Mouse (Mus musculus): ENCODE measurements at regions not wholly inside any gene's neighbourhood (a gene's known extent, or its start where the extent isn't known, plus 50 kb on each side); places are given as distances from the start of the nearest gene placed in this dataset.
A peak's percentile ranks its signal among the peaks of the same experiment; 100 is the strongest.

DNA sequence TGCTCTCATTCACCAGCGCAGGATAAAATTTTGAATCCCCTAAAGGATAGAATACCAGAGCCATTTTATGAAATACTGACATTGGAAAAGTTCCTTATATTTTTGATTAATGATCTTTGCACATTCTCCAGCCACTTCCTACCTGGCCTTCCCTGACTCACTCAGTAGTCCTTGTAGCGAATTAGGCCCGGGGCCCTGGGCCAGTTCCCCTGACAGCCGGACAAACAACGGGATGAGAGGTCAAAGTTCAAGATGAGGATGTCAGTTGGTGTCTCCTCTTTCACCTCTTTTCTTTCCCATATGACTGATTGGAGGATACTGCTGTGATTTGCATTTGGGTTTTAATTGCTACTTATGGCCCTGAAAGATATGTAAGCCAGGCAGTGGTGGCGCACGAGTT, 66.7 kb upstream of the Bbx start:
- Histone ChIP-seq H3K9me3 (ENCODE audit: low read depth, low read length) (no peaks in the 10 kb centered on the region), H3K4me2 (no peak overlapping the region), H3K9ac (no peak overlapping the region), H3K27me3 (ENCODE audit: insufficient read depth, low read length) (no peaks in the 10 kb centered on the region), H3K36me3 (ENCODE audit: insufficient read depth) (no peaks in the 10 kb centered on the region), H3K4me1 (ENCODE audit: insufficient read depth) (no peaks in the 10 kb centered on the region), H3K27ac (ENCODE audit: low read depth) (no peak overlapping the region), H3K4me3 (ENCODE audit: low read depth, low read length) (no peak overlapping the region)
- DNase-seq, result no peak
- ATAC-seq (ENCODE audit: insufficient read depth), result no peak
- 51% methylated on average over 7 of the region's 7 CpGs for WGBS
- no peak for TF ChIP-seq CTCF (IDR thresholded peaks at IDR 0.05; ENCODE audit: low read depth)

DNA sequence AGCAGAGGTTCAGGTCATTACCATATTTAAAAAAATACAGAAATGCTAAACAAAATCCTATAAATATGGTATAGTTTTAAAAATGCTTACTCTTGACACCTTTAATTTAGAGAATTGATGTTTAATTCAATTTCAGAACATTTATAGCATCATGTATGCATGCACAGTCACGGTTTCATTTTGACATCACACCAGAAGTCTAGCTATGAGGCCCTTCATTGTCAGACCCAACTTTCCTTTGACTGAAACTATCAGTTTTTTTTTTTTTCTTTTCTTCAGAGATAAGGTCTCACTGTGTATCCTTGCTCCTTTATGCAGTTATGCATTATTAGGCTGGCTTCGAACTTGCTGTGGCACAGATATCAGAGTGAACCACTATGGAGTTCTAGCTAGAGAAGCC, 61.5 kb upstream of the Bbx start:
- 94% methylated on average over 2 of the region's 2 CpGs for WGBS
- H3K4me2 ChIP-seq, result no peak overlapping the region

DNA sequence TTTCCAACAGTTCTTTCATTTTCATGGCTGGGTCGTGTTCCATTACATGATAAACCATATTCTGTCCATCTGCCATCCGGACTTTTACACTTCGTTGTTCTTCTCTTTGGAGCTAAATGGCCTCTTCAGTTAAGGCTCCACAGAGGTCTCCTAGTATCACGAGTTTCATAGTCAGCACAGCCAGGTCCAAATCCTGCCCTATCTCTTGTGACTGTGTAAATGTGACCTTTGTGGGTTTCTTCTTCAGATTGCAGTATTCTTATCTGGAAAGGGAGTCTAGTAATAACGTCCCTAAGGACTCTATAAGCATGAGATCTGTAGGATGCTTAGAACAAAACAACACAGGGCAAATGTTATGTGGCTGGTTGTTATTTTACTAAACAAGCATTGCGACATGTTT, 57.1 kb upstream of the Bbx start:
- no peak for ATAC-seq (ENCODE audit: insufficient read depth)
- WGBS, result 70% methylated on average over 6 of the region's 6 CpGs
- TF ChIP-seq CTCF (IDR thresholded peaks at IDR 0.05; ENCODE audit: low read depth), result no peak
- Histone ChIP-seq H3K27ac (ENCODE audit: low read depth) (no peak overlapping the region), H3K4me3 (ENCODE audit: low read depth, low read length) (no peak overlapping the region), H3K36me3 (ENCODE audit: insufficient read depth) (no peaks in the 10 kb centered on the region), H3K9ac (no peak overlapping the region), H3K27me3 (ENCODE audit: insufficient read depth, low read length) (no peaks in the 10 kb centered on the region), H3K4me2 (no peak overlapping the region), H3K9me3 (ENCODE audit: low read depth, low read length) (no peaks in the 10 kb centered on the region), H3K4me1 (ENCODE audit: insufficient read depth) (no peaks in the 10 kb centered on the region)
- DNase-seq, result no peak

More for the DNA sequence above, 61.5 kb upstream of the Bbx start:
- Histone ChIP-seq H3K4me1 (ENCODE audit: insufficient read depth) (no peaks in the 10 kb centered on the region), H3K27me3 (ENCODE audit: insufficient read depth, low read length) (no peaks in the 10 kb centered on the region), H3K36me3 (ENCODE audit: insufficient read depth) (no peaks in the 10 kb centered on the region), H3K4me3 (ENCODE audit: low read depth, low read length) (no peak overlapping the region), H3K9ac (no peak overlapping the region), H3K27ac (ENCODE audit: low read depth) (no peak overlapping the region), H3K9me3 (ENCODE audit: low read depth, low read length) (no peaks in the 10 kb centered on the region)
- TF ChIP-seq CTCF (IDR thresholded peaks at IDR 0.05; ENCODE audit: low read depth), result no peak
- DNase-seq (no peak), ATAC-seq (ENCODE audit: insufficient read depth) (no peak)

DNA sequence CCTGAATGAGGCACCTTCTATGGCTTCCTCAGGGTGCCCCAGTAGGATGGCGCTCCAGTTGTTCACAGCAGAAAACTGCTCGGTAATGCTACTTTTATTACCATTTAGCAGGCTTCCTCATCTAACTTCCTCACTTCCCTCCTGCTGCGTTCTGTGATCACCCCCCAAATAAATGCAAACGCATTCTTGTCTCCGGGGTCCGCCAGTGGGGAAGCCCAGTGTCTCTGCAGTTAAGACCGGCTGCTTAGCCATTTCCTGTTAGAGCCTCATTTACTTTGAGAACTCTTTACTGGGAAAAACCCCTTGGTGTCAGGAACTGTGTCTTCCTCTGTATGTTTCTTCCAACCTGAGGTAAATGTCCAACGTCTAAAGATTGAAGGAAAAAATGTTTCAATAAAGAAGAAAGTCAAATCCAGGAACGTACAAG, 50.2 kb upstream of the Bbx start:
- WGBS, result 32% methylated on average over 9 of the region's 9 CpGs
- no peak overlapping the region for H3K9ac ChIP-seq
- no peak overlapping the region for H3K4me3 ChIP-seq (ENCODE audit: low read depth, low read length)
- no peaks in the 10 kb centered on the region for H3K36me3 ChIP-seq (ENCODE audit: insufficient read depth)
- ATAC-seq (ENCODE audit: insufficient read depth) (no peak), DNase-seq (no peak)
- H3K4me2 ChIP-seq, result 0 out of 2 replicates have a peak overlapping the region, but pooled peaks have one; percentile 25
- no peaks in the 10 kb centered on the region for H3K9me3 ChIP-seq (ENCODE audit: low read depth, low read length)
- TF ChIP-seq CTCF (IDR thresholded peaks at IDR 0.05; ENCODE audit: low read depth), result no peak
- H3K27ac ChIP-seq (ENCODE audit: low read depth), result no peak overlapping the region
- no peaks in the 10 kb centered on the region for H3K4me1 ChIP-seq (ENCODE audit: insufficient read depth)
- H3K27me3 ChIP-seq (ENCODE audit: insufficient read depth, low read length), result no peaks in the 10 kb centered on the region

Measured in lung, embryonic 14.5 days (tissue).